Mouse (Mus musculus): ENCODE data around the gene Pxn. TPM values are rescaled to one million over a fixed set of nuclear protein-coding genes. Genes with fewer than 3 reads are reported as not detected.
"Not testable (repeated sequence)": the region's sequence is repeated elsewhere in the genome, so short reads cannot be mapped to it uniquely, and the experiment has no call there.

Gene Pxn
- polyA plus RNA-seq, 1 experiment = 2.0 TPM

- no peaks in the 10 kb centered on the region for H3K36me3 ChIP-seq (ENCODE audit: control insufficient read depth)
- H3K4me1 ChIP-seq (ENCODE audit: control insufficient read depth) = peaks cover 46% of the 10 kb centered on the region
- peak overlapping the region; percentile 44 for H3K4me3 ChIP-seq (replicated peaks)
- peaks cover 7% of the 10 kb centered on the region for H3K27me3 ChIP-seq (ENCODE audit: control insufficient read depth)
- no peak for TF ChIP-seq TAL1 (IDR thresholded peaks at IDR 0.05; ENCODE audit: low read length)
- TF ChIP-seq GATA1 (IDR thresholded peaks at IDR 0.05; ENCODE audit: low read length) = no peak
- H3K9me3 ChIP-seq (ENCODE audit: control insufficient read depth, low read length) = no peaks in the 10 kb centered on the region
These were observed 14.6 kb upstream of the Pxn start for GRCm38 (mm10) chr5:115491771-115492322.

DNA sequence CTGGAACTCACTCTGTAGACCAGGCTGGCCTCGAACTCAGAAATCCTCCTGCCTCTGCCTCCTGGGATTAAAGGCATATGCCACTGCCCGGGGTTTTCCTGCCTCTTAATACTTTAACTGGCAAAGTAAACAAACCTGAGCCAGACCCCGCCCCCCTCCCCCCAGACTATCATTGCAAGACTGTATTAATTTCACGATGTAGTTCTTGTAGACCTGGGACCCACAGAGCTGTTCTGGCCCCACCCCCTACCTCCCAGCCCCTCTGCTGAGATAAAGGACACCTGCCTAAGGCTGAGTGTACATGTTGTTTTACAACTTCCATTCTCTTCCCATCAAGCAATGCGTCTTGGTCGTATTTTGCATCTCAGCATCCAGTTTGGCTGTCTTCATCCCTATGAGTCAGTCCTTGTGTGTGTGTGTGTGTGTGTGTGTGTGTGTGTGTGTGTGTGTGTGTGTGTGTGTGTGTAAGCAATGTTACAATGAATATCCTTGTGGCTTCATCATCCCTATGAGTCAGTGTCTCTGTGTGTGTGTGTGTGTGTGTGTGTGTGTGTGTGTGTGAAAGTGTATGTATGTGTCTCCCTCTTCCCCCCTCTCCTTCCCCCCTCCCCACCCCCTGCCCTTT is 13.7 kb upstream of the Pxn start:
- no peak overlapping the region for H3K4me3 ChIP-seq (replicated peaks)
- H3K27me3 ChIP-seq (ENCODE audit: control insufficient read depth) = peaks cover 7% of the 10 kb centered on the region
- TF ChIP-seq TAL1 (IDR thresholded peaks at IDR 0.05; ENCODE audit: low read length) = no peak
- no peak for TF ChIP-seq GATA1 (IDR thresholded peaks at IDR 0.05; ENCODE audit: low read length)
- H3K9me3 ChIP-seq (ENCODE audit: control insufficient read depth, low read length) = no peaks in the 10 kb centered on the region
- H3K4me1 ChIP-seq (ENCODE audit: control insufficient read depth) = peaks cover 49% of the 10 kb centered on the region
- no peaks in the 10 kb centered on the region for H3K36me3 ChIP-seq (ENCODE audit: control insufficient read depth)

DNA sequence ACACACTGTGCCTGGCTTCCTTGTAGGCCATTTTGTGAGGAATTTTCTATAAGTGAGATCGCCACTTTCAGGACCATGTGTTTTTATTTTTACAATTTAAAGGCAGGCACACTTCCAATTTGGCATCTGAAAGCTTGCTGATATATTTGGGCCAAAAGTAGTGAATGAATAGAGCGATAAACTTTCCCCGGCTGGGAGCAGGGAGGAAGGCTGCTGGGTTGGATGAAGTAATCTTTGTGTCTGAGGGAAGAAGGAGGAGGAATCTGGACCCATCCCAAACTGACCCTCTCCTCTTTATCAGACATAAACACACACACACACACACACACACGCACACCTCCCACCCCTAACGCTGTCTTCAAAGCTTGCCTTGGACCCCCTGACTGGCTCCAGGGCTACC is 13.0 kb upstream of the Pxn start:
- Histone ChIP-seq H3K4me3 (replicated peaks) (no peak overlapping the region), H3K27me3 (ENCODE audit: control insufficient read depth) (peaks cover 10% of the 10 kb centered on the region), H3K9me3 (ENCODE audit: control insufficient read depth, low read length) (no peaks in the 10 kb centered on the region), H3K36me3 (ENCODE audit: control insufficient read depth) (no peaks in the 10 kb centered on the region), H3K4me1 (ENCODE audit: control insufficient read depth) (peaks cover 49% of the 10 kb centered on the region)
- no peak for TF ChIP-seq GATA1 (IDR thresholded peaks at IDR 0.05; ENCODE audit: low read length)
- TF ChIP-seq TAL1 (IDR thresholded peaks at IDR 0.05; ENCODE audit: low read length) = no peak

- H3K4me3 ChIP-seq (replicated peaks); H3K9me3 ChIP-seq (ENCODE audit: control insufficient read depth, low read length); H3K36me3 ChIP-seq (ENCODE audit: control insufficient read depth): not testable (repeated sequence)
- Histone ChIP-seq H3K27me3 (ENCODE audit: control insufficient read depth) (peaks cover 11% of the 10 kb centered on the region), H3K4me1 (ENCODE audit: control insufficient read depth) (peaks cover 49% of the 10 kb centered on the region)
These were observed 10.9 kb upstream of the Pxn start for GRCm38 (mm10) chr5:115495618-115496017.

DNA sequence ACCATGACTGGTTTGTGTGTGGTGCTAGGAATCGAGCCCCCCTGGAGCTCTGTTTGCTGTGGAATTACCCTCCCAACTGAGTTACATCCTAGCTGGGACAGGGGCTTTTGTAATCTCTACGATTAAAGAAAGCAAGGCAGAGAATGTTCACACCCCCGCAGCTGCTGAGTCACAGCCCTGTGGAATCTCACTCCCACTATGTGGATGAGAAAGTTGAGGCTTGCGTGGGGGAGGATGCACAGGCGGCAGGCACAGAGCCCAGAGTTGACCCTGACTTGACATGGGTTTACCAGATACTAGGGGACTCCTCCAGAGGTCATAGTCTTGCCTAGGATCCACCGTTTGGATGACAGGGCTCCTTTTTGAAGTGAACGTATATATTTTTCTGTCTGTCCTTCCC is 9.4 kb upstream of the Pxn start:
- H3K4me1 ChIP-seq (ENCODE audit: control insufficient read depth) = peaks cover 35% of the 10 kb centered on the region
- TF ChIP-seq TAL1 (IDR thresholded peaks at IDR 0.05; ENCODE audit: low read length) = no peak
- TF ChIP-seq GATA1 (IDR thresholded peaks at IDR 0.05; ENCODE audit: low read length) = no peak
- H3K36me3 ChIP-seq (ENCODE audit: control insufficient read depth) = no peaks in the 10 kb centered on the region
- H3K9me3 ChIP-seq (ENCODE audit: control insufficient read depth, low read length) = no peaks in the 10 kb centered on the region
- no peak overlapping the region for H3K4me3 ChIP-seq (replicated peaks)
- H3K27me3 ChIP-seq (ENCODE audit: control insufficient read depth) = peaks cover 15% of the 10 kb centered on the region

DNA sequence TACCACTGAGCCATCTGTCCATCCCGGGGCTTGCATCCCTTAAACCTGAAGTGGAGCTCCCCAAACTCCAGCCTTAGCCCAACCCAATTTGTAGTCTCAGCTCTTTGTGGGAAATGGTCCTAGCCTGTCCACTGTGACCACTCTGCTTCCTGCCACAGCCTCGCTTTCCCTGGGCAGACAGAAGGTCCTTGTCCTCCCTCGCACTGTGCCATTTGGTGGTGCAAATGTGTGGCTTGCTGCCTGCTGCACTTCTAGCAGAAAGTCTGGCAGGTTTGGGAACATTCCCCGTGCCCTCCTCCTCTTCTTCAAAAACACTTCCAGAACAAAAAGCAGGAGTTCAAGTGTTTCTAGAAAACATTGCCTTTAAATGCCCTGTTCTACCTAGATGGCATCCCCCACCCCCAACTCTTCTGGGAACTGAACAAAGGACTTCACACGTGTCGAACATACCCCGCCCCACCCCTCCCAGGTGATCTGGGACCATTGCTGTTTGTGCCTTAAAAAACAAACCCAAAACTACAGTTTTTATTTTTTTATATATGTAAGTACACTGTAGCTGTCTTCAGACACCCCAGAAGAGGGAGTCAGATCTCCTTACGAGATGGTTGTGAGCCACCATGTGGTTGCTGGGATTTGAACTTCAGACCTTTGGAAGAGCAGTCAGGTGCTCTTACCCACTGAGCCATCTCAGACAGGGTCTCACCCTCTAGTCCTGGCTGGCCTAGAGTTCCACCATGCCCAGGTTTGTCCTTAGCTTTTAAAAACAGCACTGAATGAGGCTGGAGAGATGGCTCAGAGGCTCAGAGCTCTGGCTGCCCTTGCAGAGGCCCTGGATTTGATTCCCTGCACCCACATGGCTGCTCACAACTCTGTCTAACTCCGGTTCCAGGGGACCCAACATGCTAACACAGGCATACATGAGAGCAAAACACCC is 7.9 kb upstream of the Pxn start:
- peaks cover 27% of the 10 kb centered on the region for H3K4me1 ChIP-seq (ENCODE audit: control insufficient read depth)
- H3K36me3 ChIP-seq (ENCODE audit: control insufficient read depth) = no peaks in the 10 kb centered on the region
- H3K4me3 ChIP-seq (replicated peaks) = no peak overlapping the region
- H3K27me3 ChIP-seq (ENCODE audit: control insufficient read depth) = peaks cover 21% of the 10 kb centered on the region
- H3K9me3 ChIP-seq (ENCODE audit: control insufficient read depth, low read length) = no peaks in the 10 kb centered on the region
- TF ChIP-seq GATA1 (IDR thresholded peaks at IDR 0.05; ENCODE audit: low read length) = no peak
- no peak for TF ChIP-seq TAL1 (IDR thresholded peaks at IDR 0.05; ENCODE audit: low read length)

GRCm38 (mm10) chr5:115500383-115500935 is 6.0 kb upstream of the Pxn start:
- TF ChIP-seq TAL1 (IDR thresholded peaks at IDR 0.05; ENCODE audit: low read length) = no peak
- no peak for TF ChIP-seq GATA1 (IDR thresholded peaks at IDR 0.05; ENCODE audit: low read length)
- Histone ChIP-seq H3K9me3 (ENCODE audit: control insufficient read depth, low read length) (peaks cover 4% of the 10 kb centered on the region), H3K4me3 (replicated peaks) (no peak overlapping the region), H3K4me1 (ENCODE audit: control insufficient read depth) (peaks cover 24% of the 10 kb centered on the region), H3K27me3 (ENCODE audit: control insufficient read depth) (peaks cover 26% of the 10 kb centered on the region), H3K36me3 (ENCODE audit: control insufficient read depth) (no peaks in the 10 kb centered on the region)

GRCm38 (mm10) chr5:115503035-115503434 is 3.4 kb upstream of the Pxn start:
- Histone ChIP-seq H3K36me3 (ENCODE audit: control insufficient read depth) (no peaks in the 10 kb centered on the region), H3K9me3 (ENCODE audit: control insufficient read depth, low read length) (peaks cover 4% of the 10 kb centered on the region), H3K4me3 (replicated peaks) (no peak overlapping the region), H3K27me3 (ENCODE audit: control insufficient read depth) (peaks cover 42% of the 10 kb centered on the region), H3K4me1 (ENCODE audit: control insufficient read depth) (peaks cover 36% of the 10 kb centered on the region)
- TF ChIP-seq GATA1 (IDR thresholded peaks at IDR 0.05; ENCODE audit: low read length) = no peak
- TF ChIP-seq TAL1 (IDR thresholded peaks at IDR 0.05; ENCODE audit: low read length) = no peak

GRCm38 (mm10) chr5:115505617-115506016 is 859 bp upstream of the Pxn start:
- not testable (repeated sequence) for H3K36me3 ChIP-seq (ENCODE audit: control insufficient read depth)
- peaks cover 44% of the 10 kb centered on the region for H3K27me3 ChIP-seq (ENCODE audit: control insufficient read depth)

More at GRCm38 (mm10) chr5:115505617-115506016, 859 bp upstream of the Pxn start:
- H3K9me3 ChIP-seq (ENCODE audit: control insufficient read depth, low read length); H3K4me3 ChIP-seq (replicated peaks): not testable (repeated sequence)
- peaks cover 30% of the 10 kb centered on the region for H3K4me1 ChIP-seq (ENCODE audit: control insufficient read depth)
